In genomic region chr1:90696000-90696399, GRCm38 (mm10) we compare ENCODE assay signal across 11 mouse cellular contexts.
"Had no signal": no experiment of that assay in that cellular context is flagged by ENCODE, and none has a peak within 500 bp of the region (broad histone marks: within the 10 kb centered on the region; RNA-seq: fewer than 3 reads in every experiment).

No protein-coding gene starts in this region.

- H3K4me3 ChIP-seq: layer of hippocampus, adult 2 months; limb, embryonic 13.5 days; midbrain, embryonic 12.5 days; neural tube, embryonic 13.5 days had no signal

- DNase-seq: kidney, postnatal 10 days; kidney, postnatal 4 days; left cerebral cortex, postnatal 4 days; lung, adult 18-20 months; right cerebral cortex, postnatal 4 days; spleen, adult 18-20 months had no signal

- H3K27me3 ChIP-seq: limb, embryonic 13.5 days; midbrain, embryonic 12.5 days; neural tube, embryonic 13.5 days had no signal

- H3K4me1 ChIP-seq: midbrain, embryonic 12.5 days; neural tube, embryonic 13.5 days had no signal

- H3K36me3 ChIP-seq: limb, embryonic 13.5 days; midbrain, embryonic 12.5 days; neural tube, embryonic 13.5 days had no signal

- H3K27ac ChIP-seq: layer of hippocampus, adult 2 months; limb, embryonic 13.5 days; liver, embryonic 14.5 days; midbrain, embryonic 12.5 days; neural tube, embryonic 13.5 days had no signal
